Mouse (Mus musculus) gastrocnemius, adult 2 months (tissue): ENCODE measurements around the gene Acot13. TPM values are rescaled to one million over a fixed set of nuclear protein-coding genes. Genes with fewer than 3 reads are reported as not detected.
"Not testable (repeated sequence)": the region's sequence is repeated elsewhere in the genome, so short reads cannot be mapped to it uniquely, and the experiment has no call there.

Experiments used
- DNase-seq: peaks from one replicate; pipeline ENCODE4 v3.0.0; 2022
- H3K27ac ChIP-seq: fragments of 200-600 bp; 2 replicates; pipeline ENCODE4 v1.8.1; 2022; ENCODE audit warnings: mild to moderate bottlenecking
- H3K4me3 ChIP-seq: fragments of 200-600 bp; 2 replicates; pipeline ENCODE4 v1.8.1; 2022; ENCODE audit warnings: mild to moderate bottlenecking, moderate library complexity
- CTCF ChIP-seq: fragments of 200-600 bp; IDR thresholded peaks from 2 replicates; pipeline ENCODE4 v1.8.1; 2022; ENCODE audit warnings: antibody characterized with exemption, mild to moderate bottlenecking, moderate library complexity
- intact Hi-C: fragments of 180-260 bp; cut with DNase I; formaldehyde crosslinking; loops from one replicate; pipeline ENCODE4 v1.15.1; 2025
- total RNA-seq, 2 experiments: library from RNA; stranded (reverse); gene quantifications; 2 replicates each; pipeline ENCODE4 v1.2.3; 2021

Acot13 gene
- total RNA-seq, 2 experiments from 2014 or later, result 123 to 190 TPM

GRCm38 (mm10) chr13:24799378-24799777 is 32.0 kb downstream of the Acot13 start:
- intact Hi-C loops, result no loop called here
- peak overlapping the region; percentile 77 for H3K4me3 ChIP-seq
- peak overlapping the region; percentile 100 for H3K27ac ChIP-seq
- DNase-seq, result no peak
- TF ChIP-seq CTCF, result no peak

GRCm38 (mm10) chr13:24798686-24799085 is 32.7 kb downstream of the Acot13 start:
- intact Hi-C loops, result no loop called here
- Histone ChIP-seq H3K27ac (no peak overlapping the region), H3K4me3 (no peak overlapping the region)
- no peak for TF ChIP-seq CTCF
- DNase-seq, result no peak

DNA sequence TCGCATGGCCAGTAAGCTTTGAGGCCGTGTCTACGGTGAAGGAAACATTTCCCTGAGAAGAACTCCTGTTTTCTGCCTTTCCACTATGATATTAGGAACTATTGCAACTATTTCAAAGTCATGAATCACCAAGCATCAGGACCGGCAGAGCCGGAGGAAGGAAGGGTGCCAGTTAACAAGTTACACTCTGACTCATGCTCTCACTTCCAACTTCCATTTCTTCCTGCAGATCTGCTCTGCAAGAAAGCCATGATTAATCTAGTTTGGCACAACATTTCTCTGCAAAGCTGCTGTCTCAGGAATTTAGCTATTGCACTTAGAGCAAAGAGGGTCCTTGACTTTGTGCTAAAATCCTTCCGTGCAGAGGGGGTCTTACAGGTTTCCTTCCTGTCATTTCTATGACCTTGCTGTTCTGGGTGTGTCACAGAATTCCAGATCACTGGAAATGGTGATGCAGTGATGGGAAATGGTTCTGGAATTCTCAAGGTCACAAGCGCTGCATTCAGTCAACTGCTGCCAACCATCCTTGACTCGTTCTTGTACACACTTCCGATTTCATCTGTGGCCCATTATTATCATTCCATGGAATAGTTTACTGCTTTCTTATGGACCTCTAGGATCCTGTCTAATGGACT is 38.8 kb downstream of the Acot13 start:
- intact Hi-C loops, result no loop called here
- TF ChIP-seq CTCF, result no peak
- peak overlapping the region; percentile 55 for H3K27ac ChIP-seq
- no peak for DNase-seq
- H3K4me3 ChIP-seq, result no peak overlapping the region

DNA sequence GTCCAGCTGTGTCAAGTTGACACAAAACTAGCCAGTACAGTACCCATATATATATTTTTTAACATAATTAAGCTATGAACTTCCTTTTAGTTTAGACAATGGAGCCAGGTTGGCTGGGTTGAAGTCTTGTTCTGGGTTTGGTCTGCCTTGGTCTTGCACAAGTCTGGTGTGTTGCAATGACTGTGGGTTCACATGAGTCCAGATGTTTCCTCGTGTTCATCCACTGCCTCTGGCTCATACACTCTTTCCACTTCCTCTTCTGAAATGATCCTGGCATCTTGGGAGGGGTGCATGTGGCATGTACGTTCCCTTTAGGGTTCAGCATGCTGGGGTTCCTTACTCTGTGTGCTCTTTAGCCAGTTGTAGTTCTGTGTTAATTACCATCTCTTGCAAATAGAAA is 40.0 kb downstream of the Acot13 start:
- peak; percentile 34 for DNase-seq
- TF ChIP-seq CTCF, result no peak
- intact Hi-C loops, result no loop called here
- no peak overlapping the region for H3K4me3 ChIP-seq
- H3K27ac ChIP-seq, result no peak overlapping the region

GRCm38 (mm10) chr13:24787477-24787876 is 43.9 kb downstream of the Acot13 start:
- intact Hi-C loops, result no loop called here

GRCm38 (mm10) chr13:24786014-24786490 is 45.3 kb downstream of the Acot13 start:
- intact Hi-C loops, result no loop called here
- no peak overlapping the region for H3K27ac ChIP-seq

More at GRCm38 (mm10) chr13:24787477-24787876, 43.9 kb downstream of the Acot13 start:
- H3K4me3 ChIP-seq, result no peak overlapping the region
- DNase-seq, result no peak
- no peak for TF ChIP-seq CTCF
- H3K27ac ChIP-seq, result no peak overlapping the region

DNA sequence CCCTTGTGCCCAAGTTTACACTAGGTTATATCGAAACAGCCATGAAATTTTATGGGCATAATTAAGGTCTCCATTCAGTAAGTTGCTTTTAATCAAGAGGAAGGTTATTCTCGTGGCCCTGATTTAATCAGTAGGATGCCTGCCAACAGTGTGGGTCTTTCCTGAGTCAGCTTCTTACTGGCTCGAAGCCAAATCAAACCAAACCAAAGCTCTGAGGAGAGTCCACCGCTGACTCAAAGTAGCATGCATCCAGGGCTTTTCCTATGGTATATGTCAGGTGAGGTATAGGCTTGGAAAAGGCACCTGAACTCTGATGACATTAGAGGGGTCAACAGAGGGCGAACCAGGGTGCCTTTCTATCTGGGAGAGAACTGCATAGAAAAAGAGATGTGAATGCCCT is 49.4 kb downstream of the Acot13 start:
- H3K4me3 ChIP-seq, result no peak overlapping the region
- DNase-seq, result no peak
- no peak overlapping the region for H3K27ac ChIP-seq
- no peak for TF ChIP-seq CTCF
- intact Hi-C loops, result no loop called here

More at GRCm38 (mm10) chr13:24786014-24786490, 45.3 kb downstream of the Acot13 start:
- H3K4me3 ChIP-seq, result no peak overlapping the region
- TF ChIP-seq CTCF, result no peak
- DNase-seq, result no peak

- no peak for DNase-seq
- intact Hi-C loops, result no loop called here
- Histone ChIP-seq H3K27ac (no peak overlapping the region), H3K4me3 (no peak overlapping the region)
- no peak for TF ChIP-seq CTCF
These were observed 52.5 kb downstream of the Acot13 start for GRCm38 (mm10) chr13:24778706-24779380.

DNA sequence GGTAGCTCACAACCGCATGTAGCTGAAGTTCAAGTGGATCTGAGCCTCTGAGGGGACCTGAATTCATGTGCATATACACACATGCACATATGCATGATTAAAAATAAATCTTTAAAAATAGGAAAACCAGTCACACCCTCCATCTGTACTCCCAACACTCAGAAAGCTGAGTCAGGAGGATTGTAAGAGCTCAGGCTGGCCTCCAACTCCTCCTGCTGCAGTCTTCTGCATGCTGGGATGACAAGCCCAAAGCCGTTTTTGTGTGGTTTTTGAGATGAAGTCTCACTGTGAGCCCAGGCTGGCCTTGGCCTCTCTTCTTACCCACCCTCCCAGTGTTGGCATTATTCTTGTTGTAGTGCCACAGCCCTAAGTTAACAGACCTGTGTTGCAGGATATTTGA is 53.3 kb downstream of the Acot13 start:
- intact Hi-C loops, result no loop called here
- DNase-seq, result no peak
- TF ChIP-seq CTCF, result no peak
- H3K4me3 ChIP-seq, result no peak overlapping the region
- no peak overlapping the region for H3K27ac ChIP-seq

DNA sequence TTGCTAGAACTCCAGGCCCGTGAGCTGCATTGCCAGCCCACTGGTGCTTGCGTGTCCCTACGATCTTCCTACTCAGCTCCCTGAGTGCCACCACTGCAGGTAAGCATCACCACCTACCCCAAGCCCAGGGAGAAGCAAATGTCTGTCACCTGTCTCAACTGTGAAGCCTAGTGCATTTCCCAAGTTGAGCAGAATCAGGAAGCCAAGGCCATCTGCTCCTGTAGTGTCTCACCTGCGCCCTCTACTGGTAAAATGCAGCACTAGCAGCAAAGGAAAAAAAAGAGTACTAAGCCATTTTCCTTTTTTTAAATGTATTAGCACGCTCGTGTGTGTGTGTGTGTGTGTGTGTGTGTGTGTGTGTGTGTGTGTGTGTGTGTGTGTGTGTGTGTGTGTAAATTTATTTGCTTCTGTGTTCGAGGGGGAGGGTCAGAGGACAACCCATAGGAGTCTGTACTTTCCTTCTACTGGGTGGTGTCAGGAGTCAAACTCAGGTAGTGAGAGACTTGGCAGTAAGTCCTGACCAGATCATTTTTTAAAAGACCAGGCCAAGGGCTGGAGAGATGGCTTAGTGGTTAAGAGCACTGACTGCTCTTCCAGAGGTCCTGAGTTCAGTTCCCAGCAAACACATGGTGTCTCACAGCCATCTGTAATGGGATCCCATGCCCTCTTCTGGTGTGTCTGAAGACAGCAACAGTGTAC is 55.0 kb downstream of the Acot13 start:
- peak; percentile 47 for DNase-seq
- no peak overlapping the region for H3K4me3 ChIP-seq
- no peak overlapping the region for H3K27ac ChIP-seq
- peak; percentile 77 for TF ChIP-seq CTCF
- intact Hi-C loops, result no loop called here

- DNase-seq, H3K27ac ChIP-seq, intact Hi-C loops: not testable (repeated sequence)
These were observed 59.9 kb downstream of the Acot13 start for GRCm38 (mm10) chr13:24771482-24771881.

More at GRCm38 (mm10) chr13:24771482-24771881, 59.9 kb downstream of the Acot13 start:
- H3K4me3 ChIP-seq, result not testable (repeated sequence)

Other genes starting within 250 kb of the Acot13 start
- gene Ripor2, start 249.4 kb downstream of the Acot13 start, total RNA-seq, result 1 to 10 TPM; 3.7 to 6.1 TPM
- gene Armh2, start 90.3 kb downstream of the Acot13 start, total RNA-seq, result not detected
- 1 to 10 TPM; 3.8 to 5.1 TPM for gene Gmnn, start 69.6 kb downstream of the Acot13 start, total RNA-seq
- gene BC005537, start 29.9 kb downstream of the Acot13 start, total RNA-seq, result 10 to 100 TPM; 47.1 to 52.2 TPM
- 1 to 10 TPM; 8.9 to 9.0 TPM for gene Tdp2, start 139 bp upstream of the Acot13 start, total RNA-seq
- gene D130043K22Rik, start 13.6 kb upstream of the Acot13 start, total RNA-seq, result not detected
- 1 to 10 TPM; 7.2 to 8.9 TPM for gene Aldh5a1, start 106.1 kb upstream of the Acot13 start, total RNA-seq
- gene Gpld1, start 111.6 kb upstream of the Acot13 start, total RNA-seq, result under 1 TPM; 0.53 to 0.94 TPM
- 10 to 100 TPM; 36.8 to 46.7 TPM for gene Mrs2, start 188.8 kb upstream of the Acot13 start, total RNA-seq
- under 1 TPM; 0.06 to 0.71 TPM for gene Dcdc2a, start 224.5 kb upstream of the Acot13 start, total RNA-seq